Mouse (Mus musculus) fat pad, adult 2 months (tissue): ENCODE results near the gene Zfp109.
"Not testable (repeated sequence)": the region's sequence is repeated elsewhere in the genome, so short reads cannot be mapped to it uniquely, and the experiment has no call there.

ENCODE experiments used
- DNase-seq: peaks from one replicate; pipeline ENCODE4 v3.0.0-alpha.2; 2011; ENCODE audit warnings: low read depth, low spot score; ENCODE audit errors: extremely low read depth

The Zfp109 gene

GRCm38 (mm10) chr7:24237040-24237791, at the start of gene Zfp109:
Gene Zfp109, minus strand, starts transcription at chr7:24237560.
- no peak for DNase-seq

GRCm38 (mm10) chr7:24286916-24287315, 49.6 kb upstream of the Zfp109 start:
- no peak for DNase-seq

- no peak for DNase-seq
These were observed 48.7 kb upstream of the Zfp109 start for GRCm38 (mm10) chr7:24286090-24286489.

- DNase-seq: no peak
These were observed 43.4 kb upstream of the Zfp109 start for GRCm38 (mm10) chr7:24280858-24281145.

GRCm38 (mm10) chr7:24280031-24280857, 42.9 kb upstream of the Zfp109 start:
- no peak for DNase-seq

- DNase-seq: not testable (repeated sequence)
These were observed 41.4 kb upstream of the Zfp109 start for GRCm38 (mm10) chr7:24278771-24279170.

- no peak for DNase-seq
These were observed 37.1 kb upstream of the Zfp109 start for GRCm38 (mm10) chr7:24274456-24274855.

GRCm38 (mm10) chr7:24271191-24271590, 33.8 kb upstream of the Zfp109 start:
- DNase-seq: no peak

- DNase-seq: peak; percentile 8
These were observed 32.9 kb upstream of the Zfp109 start, which contains the start of gene Zfp93 for GRCm38 (mm10) chr7:24270288-24270672. Gene Zfp93, plus strand, starts transcription at chr7:24270420.

GRCm38 (mm10) chr7:24269667-24270287, 32.4 kb upstream of the Zfp109 start:
- DNase-seq: no peak

GRCm38 (mm10) chr7:24269256-24269655, 31.9 kb upstream of the Zfp109 start:
- DNase-seq: no peak

- DNase-seq: no peak
These were observed 31.1 kb upstream of the Zfp109 start for GRCm38 (mm10) chr7:24268176-24269155.

- DNase-seq: no peak
These were observed 22.6 kb upstream of the Zfp109 start for GRCm38 (mm10) chr7:24260000-24260312.

- no peak for DNase-seq
These were observed 22.1 kb upstream of the Zfp109 start for GRCm38 (mm10) chr7:24259306-24259999.

GRCm38 (mm10) chr7:24254633-24255474, 17.5 kb upstream of the Zfp109 start, which contains the start of gene Zfp108:
Gene Zfp108, plus strand, starts transcription at chr7:24254794.
- DNase-seq: peak; percentile 52

GRCm38 (mm10) chr7:24253779-24254615, 16.6 kb upstream of the Zfp109 start:
- DNase-seq: no peak

- no peak for DNase-seq
These were observed 26.0 kb downstream of the Zfp109 start, which contains the start of gene Zfp111 for GRCm38 (mm10) chr7:24211343-24211742. Gene Zfp111, minus strand, starts transcription at chr7:24211443.

GRCm38 (mm10) chr7:24210296-24210695, 27.1 kb downstream of the Zfp109 start:
- DNase-seq: no peak
